11 mouse cellular contexts compared by ENCODE assay signal in genomic region chr8:92998600-92998999, GRCm38 (mm10). TPM values are rescaled to one million over a fixed set of nuclear protein-coding genes. Genes with fewer than 3 reads are reported as not detected.
DNase-seq lines count a peak whose midpoint lies in the region; ATAC-seq lines count a peak whose summit lies in the region.
"Had no signal": no experiment of that assay in that cellular context is flagged by ENCODE, and none has a peak within 500 bp of the region (broad histone marks: within the 10 kb centered on the region; RNA-seq: fewer than 3 reads in every experiment).

No protein-coding gene starts in this region.

- no peak overlapping the region for H3K4me2 ChIP-seq in heart, embryonic 12.5 days

- H3K27me3 ChIP-seq in heart, embryonic 12.5 days (replicated peaks), result 0 out of 2 replicates have a peak, but pooled peaks cover 4% of the 10 kb centered on the region

- H3K4me1 ChIP-seq in heart, embryonic 12.5 days (replicated peaks), result peaks cover 5% of the 10 kb centered on the region; the same call in 1 of the 2 replicates

- WGBS in heart, embryonic 12.5 days, result 41% methylated on average over 2 of the region's 2 CpGs

- no peaks in the 10 kb centered on the region for H3K36me3 ChIP-seq in heart, embryonic 12.5 days

- no peak overlapping the region for H3K4me3 ChIP-seq in heart, embryonic 12.5 days
- H3K4me3 ChIP-seq: myocyte had no signal

- DNase-seq in heart, adult 18-20 months, result peak; percentile 30 to 81
- DNase-seq in 3T3-L1 (ENCODE audit: low read depth, low spot score), result peak; percentile 83
- peak; percentile 69 for DNase-seq in R1 (ENCODE audit: low read depth, low spot score)
- peak; percentile 77 for DNase-seq in forelimb bud, embryonic 11.5 days (ENCODE audit: low read depth, low spot score)
- peak; percentile 30 for DNase-seq in layer of hippocampus, adult 9-11 months
- DNase-seq in mesoderm, embryonic 11.5 days (ENCODE audit: low read depth, low spot score), result peak; percentile 75
- DNase-seq in ovary, adult 18-20 months (ENCODE audit: low spot score), result no peak

- no peak for ATAC-seq in heart, embryonic 12.5 days (ENCODE audit: insufficient number of reproducible peaks, low FRiP score)

- no peaks in the 10 kb centered on the region for H3K9me3 ChIP-seq in heart, embryonic 12.5 days (replicated peaks)

- no peak overlapping the region for H3K9ac ChIP-seq in heart, embryonic 12.5 days

- no peak overlapping the region for H3K27ac ChIP-seq in heart, embryonic 12.5 days (ENCODE audit: poor library complexity, severe bottlenecking)

RNA-seq across cellular contexts. Expression of gene Slc6a2, which starts 38.7 kb away (rescaled TPM):
- total RNA-seq in heart, adult 18-20 months (2021), result under 1 TPM; 0.07 to 0.13 TPM
- polyA plus RNA-seq in heart, embryonic 12.5 days (2016; fragmentation: Nextera tagmentation; extraction: Ambion mirVana), result 0.03 TPM in 2 replicates

RNA-seq across cellular contexts. Expression of gene Ces1a, which starts 49.4 kb away (rescaled TPM):
- total RNA-seq in heart, adult 18-20 months (2021), result not detected
- not detected in 2 replicates for polyA plus RNA-seq in heart, embryonic 12.5 days (2016; fragmentation: Nextera tagmentation; extraction: Ambion mirVana)
- total RNA-seq: adrenal gland, postnatal 4 days had no signal
- polyA plus RNA-seq: intestine, embryonic 14.5 days had no signal
